Mouse (Mus musculus) hindbrain, embryonic 16.5 days (tissue): ENCODE results near the gene Nek1. TPM values are rescaled to one million over a fixed set of nuclear protein-coding genes. Genes with fewer than 3 reads are reported as not detected.

Experiments
- ATAC-seq: fragments of 200-750 bp; cut with Nextera tagmentation; 2 replicates; pipeline ENCODE4 v1.8.0; 2017; ENCODE audit warnings: moderate TSS enrichment, moderate library complexity
- H3K27ac ChIP-seq: fragments of 300-500 bp; sonication (generic); 2 replicates; pipeline ENCODE4 v1.5.1; 2014; ENCODE audit warnings: low read depth, mild to moderate bottlenecking, control low read depth, low read length, moderate library complexity
- H3K27me3 ChIP-seq: fragments of 300-500 bp; sonication (generic); replicated peaks from 2 replicates; pipeline ENCODE4 v1.6.1; 2014; ENCODE audit warnings: low read length; ENCODE audit not compliant: control insufficient read depth, insufficient read depth
- H3K36me3 ChIP-seq: fragments of 300-500 bp; sonication (generic); 2 replicates; pipeline ENCODE4 v1.6.1; 2014; ENCODE audit warnings: mild to moderate bottlenecking, low read length, moderate library complexity, mixed read lengths; ENCODE audit not compliant: control insufficient read depth, insufficient read depth
- H3K4me1 ChIP-seq: fragments of 300-500 bp; sonication (generic); 2 replicates; pipeline ENCODE4 v1.6.1; 2014; ENCODE audit warnings: low read depth, low read length; ENCODE audit not compliant: control insufficient read depth, insufficient read depth
- H3K4me2 ChIP-seq: fragments of 300-500 bp; sonication (generic); 2 replicates; pipeline ENCODE4 v1.6.1; 2014; ENCODE audit warnings: mild to moderate bottlenecking, low read length, control low read depth, moderate library complexity
- H3K4me3 ChIP-seq: fragments of 300-500 bp; sonication (generic); 2 replicates; pipeline ENCODE4 v1.5.1; 2014; ENCODE audit warnings: mild to moderate bottlenecking, low read length, control low read depth, moderate library complexity
- H3K9ac ChIP-seq: fragments of 300-500 bp; sonication (generic); 2 replicates; pipeline ENCODE4 v1.6.1; 2014; ENCODE audit warnings: low read depth, mild to moderate bottlenecking, control low read depth, low read length, moderate library complexity
- H3K9me3 ChIP-seq: fragments of 300-500 bp; sonication (generic); 2 replicates; pipeline ENCODE4 v1.6.1; 2014; ENCODE audit warnings: mild to moderate bottlenecking, low read length, moderate library complexity; ENCODE audit not compliant: control insufficient read depth
- WGBS: fragments of 180-500 bp; shearing (Covaris S2); extraction: QIAGEN DNeasy Blood & Tissue Kit; methylation state at CpG from one replicate; pipeline ENCODE4 v1.1.7; 2014; 5-methylcytosine and 5-hydroxymethylcytosine counted together
- polyA plus RNA-seq: library from polyadenylated mRNA; unstranded; fragments of >200 nt; fragmentation: Nextera tagmentation; extraction: Ambion mirVana; gene quantifications from 2 replicates; pipeline ENCODE4 v1.2.1, GENCODE M21; 2015

Nek1 gene
- polyA plus RNA-seq, 1 experiment from 2014 or later, result 26.4 TPM

DNA sequence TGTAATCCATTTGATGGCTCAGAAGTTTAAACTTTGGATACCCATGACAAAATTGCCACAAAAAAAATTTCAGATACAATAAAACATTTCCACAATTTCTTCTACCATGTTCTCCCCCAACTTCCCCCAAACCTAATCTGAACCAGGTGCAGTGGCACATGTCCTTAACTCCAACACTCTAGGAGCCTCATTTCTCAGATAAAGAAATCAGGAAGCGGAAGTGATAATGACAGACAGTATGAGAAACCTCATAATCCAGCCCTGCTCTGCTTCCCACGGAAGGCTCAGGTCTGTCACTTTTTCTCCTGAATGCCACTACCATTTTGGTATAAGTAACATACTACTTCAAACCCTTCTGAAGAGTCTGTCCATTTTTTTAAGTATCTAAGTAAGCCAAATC lies 29.1 kb upstream of the Nek1 start:
- Histone ChIP-seq H3K9ac (no peak overlapping the region), H3K9me3 (no peaks in the 10 kb centered on the region), H3K27ac (no peak overlapping the region), H3K4me2 (no peak overlapping the region), H3K27me3 (no peaks in the 10 kb centered on the region), H3K4me1 (no peaks in the 10 kb centered on the region), H3K4me3 (no peak overlapping the region), H3K36me3 (no peaks in the 10 kb centered on the region)
- whole genome bisulfite sequencing, result 72% methylated on average over 2 of the region's 2 CpGs
- ATAC-seq, result no peak

GRCm38 (mm10) chr8:60964518-60964917 lies 28.5 kb upstream of the Nek1 start:
- no peaks in the 10 kb centered on the region for H3K27me3 ChIP-seq
- ATAC-seq, result no peak
- H3K36me3 ChIP-seq, result no peaks in the 10 kb centered on the region
- 87% methylated on average over 4 of the region's 4 CpGs for WGBS
- no peak overlapping the region for H3K27ac ChIP-seq
- H3K4me1 ChIP-seq, result no peaks in the 10 kb centered on the region
- no peaks in the 10 kb centered on the region for H3K9me3 ChIP-seq
- no peak overlapping the region for H3K4me3 ChIP-seq
- no peak overlapping the region for H3K4me2 ChIP-seq
- H3K9ac ChIP-seq, result no peak overlapping the region

- Histone ChIP-seq H3K4me3 (no peak overlapping the region), H3K27ac (no peak overlapping the region), H3K4me1 (no peaks in the 10 kb centered on the region), H3K4me2 (no peak overlapping the region), H3K36me3 (no peaks in the 10 kb centered on the region), H3K27me3 (no peaks in the 10 kb centered on the region), H3K9ac (no peak overlapping the region), H3K9me3 (no peaks in the 10 kb centered on the region)
- ATAC-seq, result no peak
- WGBS, result 67% methylated on average over 6 of the region's 6 CpGs
Observed at GRCm38 (mm10) chr8:60965306-60965705, 27.7 kb upstream of the Nek1 start.

GRCm38 (mm10) chr8:60965741-60966140 lies 27.3 kb upstream of the Nek1 start:
- Histone ChIP-seq H3K27me3 (no peaks in the 10 kb centered on the region), H3K4me3 (no peak overlapping the region), H3K4me1 (no peaks in the 10 kb centered on the region), H3K27ac (no peak overlapping the region), H3K4me2 (no peak overlapping the region), H3K36me3 (no peaks in the 10 kb centered on the region), H3K9me3 (no peaks in the 10 kb centered on the region), H3K9ac (no peak overlapping the region)
- 56% methylated on average over 3 of the region's 3 CpGs for WGBS
- no peak for ATAC-seq

- Histone ChIP-seq H3K9ac (no peak overlapping the region), H3K36me3 (no peaks in the 10 kb centered on the region), H3K9me3 (no peaks in the 10 kb centered on the region), H3K4me3 (no peak overlapping the region), H3K4me1 (peaks cover 2% of the 10 kb centered on the region), H3K27me3 (no peaks in the 10 kb centered on the region), H3K4me2 (no peak overlapping the region), H3K27ac (no peak overlapping the region)
- 48% methylated on average over 2 of the region's 2 CpGs for WGBS
- ATAC-seq, result no peak
Observed at GRCm38 (mm10) chr8:60969091-60969490, 23.9 kb upstream of the Nek1 start.

DNA sequence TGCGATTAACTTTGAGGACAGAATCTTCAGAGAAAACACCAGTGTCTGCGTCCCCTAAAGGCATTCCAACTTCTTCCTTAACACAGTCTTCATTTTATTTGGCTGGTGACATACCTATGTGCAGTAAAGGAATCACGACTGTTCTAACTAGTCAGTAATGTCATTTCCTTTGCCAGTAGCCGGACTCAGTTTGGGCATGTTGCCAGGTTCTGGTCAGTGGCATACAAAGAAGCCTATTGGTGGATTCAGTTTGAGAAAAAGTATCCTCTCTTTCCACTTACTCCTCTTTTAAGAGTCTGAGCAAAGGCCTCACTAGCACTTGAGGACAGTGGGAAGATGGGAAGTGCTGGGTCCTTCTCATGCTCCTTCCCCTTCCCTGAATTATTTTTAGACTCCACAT lies 21.2 kb upstream of the Nek1 start:
- Histone ChIP-seq H3K4me2 (no peak overlapping the region), H3K36me3 (no peaks in the 10 kb centered on the region), H3K9ac (no peak overlapping the region), H3K27me3 (no peaks in the 10 kb centered on the region), H3K9me3 (no peaks in the 10 kb centered on the region), H3K4me1 (peaks cover 2% of the 10 kb centered on the region), H3K4me3 (no peak overlapping the region), H3K27ac (no peak overlapping the region)
- WGBS, result 65% methylated on average over 4 of the region's 4 CpGs
- no peak for ATAC-seq

- H3K4me1 ChIP-seq, result peaks cover 2% of the 10 kb centered on the region
- 88% methylated on average over 2 of the region's 2 CpGs for WGBS
- H3K27me3 ChIP-seq, result no peaks in the 10 kb centered on the region
- ATAC-seq, result no peak
- no peaks in the 10 kb centered on the region for H3K9me3 ChIP-seq
- no peaks in the 10 kb centered on the region for H3K36me3 ChIP-seq
- H3K27ac ChIP-seq, result no peak overlapping the region
- H3K9ac ChIP-seq, result no peak overlapping the region
- no peak overlapping the region for H3K4me3 ChIP-seq
- no peak overlapping the region for H3K4me2 ChIP-seq
Observed at GRCm38 (mm10) chr8:60973448-60973847, 19.5 kb upstream of the Nek1 start.

- H3K9me3 ChIP-seq, result no peaks in the 10 kb centered on the region
- H3K4me1 ChIP-seq, result peaks cover 2% of the 10 kb centered on the region
- no peak overlapping the region for H3K27ac ChIP-seq
- no peak for ATAC-seq
- no peak overlapping the region for H3K9ac ChIP-seq
- no peak overlapping the region for H3K4me2 ChIP-seq
- H3K36me3 ChIP-seq, result no peaks in the 10 kb centered on the region
- H3K27me3 ChIP-seq, result no peaks in the 10 kb centered on the region
- no peak overlapping the region for H3K4me3 ChIP-seq
- WGBS, result 97% methylated on average over 2 of the region's 2 CpGs
Observed at GRCm38 (mm10) chr8:60974837-60975236, 18.2 kb upstream of the Nek1 start.

- H3K4me3 ChIP-seq, result no peak overlapping the region
- H3K27ac ChIP-seq, result no peak overlapping the region
- ATAC-seq, result no peak
- no peak overlapping the region for H3K4me2 ChIP-seq
- no peak overlapping the region for H3K9ac ChIP-seq
- WGBS, result 90% methylated on average over 9 of the region's 9 CpGs
- H3K27me3 ChIP-seq, result no peaks in the 10 kb centered on the region
- no peaks in the 10 kb centered on the region for H3K9me3 ChIP-seq
- H3K4me1 ChIP-seq, result peaks cover 11% of the 10 kb centered on the region
- no peaks in the 10 kb centered on the region for H3K36me3 ChIP-seq
Observed at GRCm38 (mm10) chr8:60976818-60977217, 16.2 kb upstream of the Nek1 start.

DNA sequence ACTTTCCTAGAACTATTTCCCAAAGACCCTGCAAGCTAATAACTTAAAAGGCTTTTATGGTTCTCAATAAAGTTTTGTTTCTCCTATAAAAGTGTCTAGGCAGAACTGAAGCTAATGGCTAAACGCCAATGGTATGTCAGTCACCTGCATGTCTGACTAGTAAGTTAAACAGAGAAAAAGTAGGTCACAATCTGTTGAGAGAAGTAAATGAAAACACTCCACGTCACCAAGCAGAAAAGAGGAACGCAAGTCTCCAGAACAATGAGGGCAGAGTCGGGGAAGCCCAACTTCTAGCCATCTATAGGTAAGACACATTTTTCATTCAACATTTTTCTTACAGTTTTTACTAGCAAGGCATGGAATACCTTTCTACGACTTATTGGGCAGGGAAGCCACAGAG lies 14.5 kb upstream of the Nek1 start:
- Histone ChIP-seq H3K4me3 (no peak overlapping the region), H3K27ac (no peak overlapping the region), H3K36me3 (no peaks in the 10 kb centered on the region), H3K9me3 (no peaks in the 10 kb centered on the region), H3K27me3 (no peaks in the 10 kb centered on the region), H3K9ac (no peak overlapping the region), H3K4me1 (peaks cover 14% of the 10 kb centered on the region), H3K4me2 (no peak overlapping the region)
- ATAC-seq, result no peak
- 84% methylated on average over 5 of the region's 5 CpGs for WGBS
